Mouse (Mus musculus): ENCODE measurements at regions not wholly inside any gene's neighbourhood (a gene's known extent, or its start where the extent isn't known, plus 50 kb on each side); places are given as distances from the start of the nearest gene placed in this dataset.

DNA sequence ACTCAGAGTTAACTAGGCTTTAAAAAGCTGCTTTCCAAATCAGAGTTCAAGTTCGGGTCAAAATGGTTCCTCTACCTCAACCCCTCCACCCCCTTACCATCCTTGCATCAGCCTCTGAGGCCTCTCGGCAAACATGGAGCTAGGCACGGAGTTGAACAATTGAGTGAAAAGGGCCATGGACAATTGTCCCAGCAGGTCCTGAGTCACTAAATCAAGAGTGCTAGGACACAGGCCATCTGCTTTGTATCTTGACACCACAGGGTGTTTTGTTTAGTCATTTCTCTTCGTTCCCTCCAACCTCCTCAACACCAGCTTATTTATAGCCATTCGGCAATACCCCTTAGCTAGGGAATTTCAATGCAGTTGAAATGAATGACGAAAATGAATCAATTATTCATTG lies 59.5 kb upstream of the Jarid2 start:
- no peak for TF ChIP-seq CTCF (IDR thresholded peaks at IDR 0.05; ENCODE audit: extremely low read depth, insufficient read length, insufficient replicate concordance, low read depth, low read length)
- no peak for TF ChIP-seq POLR2A (IDR thresholded peaks at IDR 0.05; ENCODE audit: low read depth, low read length)

All from small intestine, adult 2 months (tissue).